Mouse (Mus musculus) heart, adult 9 months (tissue): Measurements from ENCODE around the gene Ms4a7.
"Not testable (repeated sequence)": the region's sequence is repeated elsewhere in the genome, so short reads cannot be mapped to it uniquely, and the experiment has no call there.

ENCODE experiments used
- DNase-seq, 2 experiments: peaks; one replicate each; pipeline ENCODE4 v3.0.0; 2022; ENCODE audit warnings: low spot score in 2 of 2

Gene Ms4a7

GRCm38 (mm10) chr19:11335932-11336331 lies at the start of gene Ms4a7:
Gene Ms4a7 (minus strand): TSS chr19:11336146.
- peak in 1 of 2 experiments; percentile 10 for DNase-seq

GRCm38 (mm10) chr19:11376399-11376798 lies 40.5 kb upstream of the Ms4a7 start:
- DNase-seq, result peak in 1 of 2 experiments; percentile 21

- peak in 1 of 2 experiments; percentile 10 for DNase-seq
These were observed 39.3 kb upstream of the Ms4a7 start, which contains the start of gene Ms4a4a for GRCm38 (mm10) chr19:11375273-11375672. Gene Ms4a4a (plus strand): TSS chr19:11375523.

- no peak for DNase-seq
These were observed 35.2 kb upstream of the Ms4a7 start for GRCm38 (mm10) chr19:11371181-11371580.

- DNase-seq, result peak in 1 of 2 experiments; percentile 29
These were observed 32.4 kb upstream of the Ms4a7 start for GRCm38 (mm10) chr19:11368310-11368709.

GRCm38 (mm10) chr19:11362002-11362401 lies 26.1 kb upstream of the Ms4a7 start:
- no peak for DNase-seq

GRCm38 (mm10) chr19:11360106-11360505 lies 24.2 kb upstream of the Ms4a7 start:
- no peak for DNase-seq

DNA sequence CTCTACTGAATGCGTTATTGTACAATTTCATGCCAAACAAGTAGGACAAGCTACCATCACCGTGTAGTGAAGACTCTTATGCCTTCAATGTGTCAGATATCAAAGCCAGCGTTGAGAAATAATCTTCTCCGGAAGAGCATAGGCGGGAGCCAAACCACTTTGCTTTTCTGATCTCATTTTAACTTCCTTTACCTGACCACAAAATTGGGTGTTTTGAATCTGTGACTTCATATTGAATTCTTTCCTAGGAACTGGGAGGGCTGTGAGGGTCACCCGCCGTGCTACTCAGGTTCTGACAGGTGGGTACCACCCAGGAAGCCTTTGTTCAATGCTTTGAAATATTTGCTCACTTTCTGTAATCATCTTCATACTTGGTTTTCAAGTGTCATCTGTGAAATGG lies 19.8 kb upstream of the Ms4a7 start:
- DNase-seq, result no peak

DNA sequence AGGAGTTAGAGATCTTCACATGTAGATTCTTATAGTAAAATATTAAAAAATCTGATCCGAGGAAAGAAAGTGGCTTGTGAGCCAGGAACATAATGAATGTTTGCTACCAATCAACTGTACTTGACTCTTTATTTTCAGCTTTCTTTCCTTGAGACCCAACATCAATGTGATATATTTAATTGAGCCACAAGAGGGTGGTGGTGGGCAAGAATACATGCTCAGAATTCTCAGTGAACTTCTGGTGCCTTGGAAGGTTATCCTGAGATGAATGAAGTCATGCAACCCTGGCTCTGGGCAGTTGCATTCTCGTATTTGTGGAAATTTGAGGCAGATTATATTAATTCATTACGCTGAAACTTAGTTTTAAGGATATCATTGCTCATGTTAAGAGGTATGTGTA lies 15.9 kb upstream of the Ms4a7 start:
- no peak for DNase-seq

DNA sequence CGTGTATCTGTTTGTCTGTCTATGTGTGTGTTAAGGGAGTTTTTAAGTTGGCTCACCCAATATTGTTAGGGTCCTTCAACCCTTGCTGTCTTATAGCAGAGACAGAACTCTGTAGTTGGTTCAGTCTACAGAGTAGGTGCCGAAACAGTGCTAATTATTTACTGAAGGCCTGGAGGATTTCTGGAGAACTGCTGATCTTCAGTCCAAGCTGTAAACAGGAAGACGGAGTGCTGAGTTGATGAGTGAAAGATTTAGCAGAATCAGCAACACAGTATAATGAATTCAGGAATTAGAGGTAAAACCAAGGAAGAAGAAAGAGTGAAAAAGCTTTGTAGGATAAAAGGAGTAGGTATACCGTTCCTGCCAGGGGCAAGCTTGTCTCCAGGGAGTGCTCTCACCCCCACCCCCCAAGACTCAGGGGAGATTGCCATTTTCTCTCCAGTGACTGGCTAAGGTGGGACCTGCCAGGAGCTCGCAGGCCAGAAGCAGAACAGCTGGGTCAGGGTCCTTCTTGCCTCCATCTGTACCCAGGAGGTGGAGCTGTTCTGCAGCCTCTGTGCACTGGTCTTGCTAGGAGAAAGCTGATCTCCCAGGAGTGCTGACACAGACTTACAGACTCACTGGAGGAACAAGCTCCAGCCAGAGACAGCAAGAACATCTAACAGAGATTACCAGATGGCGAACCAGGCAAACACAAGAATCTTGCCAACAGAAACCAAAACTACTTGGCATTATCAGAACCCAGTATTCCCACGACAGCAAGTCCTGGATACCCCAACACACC lies 13.9 kb upstream of the Ms4a7 start:
- peak; percentile 29 to 43 for DNase-seq

DNA sequence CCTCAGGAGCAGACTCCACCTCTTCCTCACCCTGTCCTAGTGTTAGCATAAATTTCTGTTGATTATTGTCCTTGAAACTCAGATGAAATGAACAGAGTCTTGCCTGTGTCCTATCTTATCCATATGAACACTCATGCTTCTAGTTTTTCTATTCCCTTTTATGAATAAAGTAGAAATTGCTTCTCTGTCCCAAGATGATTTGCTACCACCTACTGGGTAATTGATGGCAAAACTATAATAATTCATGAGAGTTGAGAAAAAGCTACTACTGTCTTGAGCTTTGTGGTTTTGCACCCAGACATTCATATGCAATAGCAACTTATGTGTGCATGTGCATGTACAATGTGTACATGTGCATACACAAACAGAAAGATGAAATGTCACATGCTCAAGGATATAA lies 8.0 kb upstream of the Ms4a7 start:
- DNase-seq, result no peak

- no peak for DNase-seq
These were observed 7.2 kb upstream of the Ms4a7 start for GRCm38 (mm10) chr19:11343147-11343546.

DNA sequence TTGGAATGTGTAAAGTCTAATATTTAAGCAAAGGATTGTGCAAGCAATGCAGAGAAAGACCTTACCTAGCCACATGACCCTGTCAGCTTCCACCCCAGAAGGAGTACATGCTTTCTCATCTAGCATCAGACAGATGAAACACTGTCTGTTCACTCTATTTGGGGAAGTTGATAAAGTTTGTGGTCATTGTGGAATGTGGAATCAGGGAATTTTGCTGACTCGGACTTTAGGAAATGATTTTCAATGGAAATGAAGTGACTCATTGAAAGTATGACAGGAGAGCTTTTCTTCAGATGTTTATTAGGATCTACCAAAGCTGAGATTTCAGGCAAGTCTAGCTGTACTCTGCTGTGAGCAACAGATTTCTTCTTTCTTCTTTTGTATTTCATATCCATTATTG lies 14.8 kb downstream of the Ms4a7 start:
- peak; percentile 15 to 23 for DNase-seq

GRCm38 (mm10) chr19:11316786-11317185 lies 19.2 kb downstream of the Ms4a7 start:
- no peak for DNase-seq

GRCm38 (mm10) chr19:11314354-11314753 lies 21.6 kb downstream of the Ms4a7 start, which contains the start of gene Ms4a14:
Gene Ms4a14 (minus strand): TSS chr19:11314454.
- DNase-seq, result no peak

DNA sequence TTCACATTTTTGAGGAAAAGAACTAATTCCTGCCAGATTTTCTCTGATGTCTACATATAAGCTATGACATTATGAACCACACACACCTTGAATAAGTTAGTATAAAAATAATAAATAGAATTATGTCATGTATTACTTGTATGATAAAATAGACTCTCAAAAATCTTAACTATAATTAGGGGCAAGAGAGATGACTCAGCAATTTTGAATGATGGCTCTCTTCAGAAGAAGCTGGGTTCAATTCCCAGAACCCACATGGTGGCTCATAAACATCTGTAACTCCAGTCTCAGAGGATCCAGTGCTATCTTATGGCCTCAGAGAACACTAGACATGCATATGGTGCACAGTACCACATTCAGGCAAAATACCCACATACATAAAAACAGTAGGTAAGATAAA lies 27.1 kb downstream of the Ms4a7 start:
- DNase-seq, result no peak

GRCm38 (mm10) chr19:11299529-11299928 lies 36.4 kb downstream of the Ms4a7 start:
- not testable (repeated sequence) for DNase-seq

- no peak for DNase-seq
These were observed 37.0 kb downstream of the Ms4a7 start for GRCm38 (mm10) chr19:11298939-11299338.

DNA sequence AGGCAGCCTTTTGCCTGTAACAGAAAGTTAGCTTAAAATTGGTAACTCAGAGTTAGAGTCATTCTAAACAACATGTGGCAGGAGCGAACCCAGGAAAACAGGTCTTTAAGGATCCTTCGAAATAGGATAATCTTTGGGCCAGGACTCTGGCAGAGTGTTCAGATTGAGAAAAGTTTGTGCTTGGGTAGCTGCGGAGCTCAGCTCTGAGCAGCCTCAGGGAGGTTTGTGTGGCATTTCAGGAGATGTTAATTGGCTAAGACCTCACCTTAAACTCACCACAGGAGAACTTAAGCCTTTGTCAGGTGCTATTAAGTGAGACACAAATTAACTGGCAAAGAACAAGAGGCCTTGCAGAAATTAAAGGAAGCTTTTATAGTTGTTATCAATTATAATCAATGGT lies 42.3 kb downstream of the Ms4a7 start:
- DNase-seq, result not testable (repeated sequence)

- DNase-seq, result peak; percentile 3 to 9
These were observed 43.0 kb downstream of the Ms4a7 start for GRCm38 (mm10) chr19:11292990-11293389.

DNA sequence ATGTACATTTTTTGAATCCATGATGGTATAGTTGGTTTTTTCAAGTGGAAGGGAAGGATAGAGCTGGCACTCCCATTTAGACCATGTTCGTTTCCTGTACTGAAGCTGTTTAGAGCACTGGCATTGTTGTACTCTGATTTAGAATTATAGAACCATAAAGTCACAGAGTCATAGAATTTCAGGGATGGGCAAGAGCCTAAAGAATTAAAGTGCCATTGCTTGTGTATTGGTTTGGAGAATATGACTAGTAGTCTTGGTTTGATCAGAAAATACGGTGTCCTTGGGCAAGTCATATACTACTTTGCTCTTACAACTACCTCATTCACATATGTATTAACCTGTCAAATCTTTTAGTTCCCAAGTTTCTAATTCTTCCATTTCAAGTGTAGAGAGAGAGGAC lies 52.2 kb downstream of the Ms4a7 start, which contains the start of gene Ms4a5:
Gene Ms4a5, minus strand, starts transcription at position 101 of the 400 bp plus-strand sequence.
- no peak for DNase-seq

DNA sequence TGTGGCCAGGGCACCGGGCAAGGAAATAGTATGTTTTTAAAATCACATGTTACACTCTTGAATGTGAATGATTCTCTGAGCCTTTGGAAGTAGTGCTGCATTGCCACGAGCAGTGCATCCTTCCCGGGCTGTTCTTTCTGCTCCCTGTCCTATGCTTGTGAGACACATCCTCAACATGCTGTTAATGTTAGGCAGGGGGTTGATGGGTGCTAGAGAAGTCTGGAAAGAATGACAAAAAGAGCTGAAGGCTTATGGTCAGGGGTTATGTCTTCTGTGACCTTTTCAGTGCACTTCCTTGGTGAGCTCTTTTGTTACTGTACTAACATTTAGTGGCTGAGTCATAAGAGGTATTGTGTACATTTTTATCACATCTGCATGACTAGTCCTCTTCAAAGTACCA lies 55.7 kb downstream of the Ms4a7 start:
- no peak for DNase-seq

- no peak for DNase-seq
These were observed 59.5 kb downstream of the Ms4a7 start for GRCm38 (mm10) chr19:11276431-11276830.
